Mouse (Mus musculus) intestine, embryonic 16.5 days (tissue): Measurements from ENCODE around the gene Hist1h2bf. TPM values are rescaled to one million over a fixed set of nuclear protein-coding genes. Genes with fewer than 3 reads are reported as not detected.
"Not testable (repeated sequence)": the region's sequence is repeated elsewhere in the genome, so short reads cannot be mapped to it uniquely, and the experiment has no call there.

Source experiments
- ATAC-seq: fragments of 200-750 bp; cut with Nextera tagmentation; 2 replicates; pipeline ENCODE4 v1.8.0; 2017; ENCODE audit warnings: moderate TSS enrichment, moderate library complexity
- H3K27ac ChIP-seq: fragments of 300-500 bp; sonication (generic); 2 replicates; pipeline ENCODE4 v1.5.1; 2014; ENCODE audit warnings: mild to moderate bottlenecking, low read length
- H3K27me3 ChIP-seq: fragments of 300-500 bp; sonication (generic); replicated peaks from 2 replicates; pipeline ENCODE4 v1.6.1; 2014; ENCODE audit warnings: low read length, control low read depth, mixed read lengths; ENCODE audit not compliant: control insufficient read depth, insufficient read depth
- H3K36me3 ChIP-seq: fragments of 300-500 bp; sonication (generic); 2 replicates; pipeline ENCODE4 v1.6.1; 2014; ENCODE audit warnings: low read length, control low read depth; ENCODE audit not compliant: control insufficient read depth, insufficient read depth
- H3K4me1 ChIP-seq: fragments of 300-500 bp; sonication (generic); 2 replicates; pipeline ENCODE4 v1.6.1; 2014; ENCODE audit warnings: low read length, control low read depth, mixed read lengths; ENCODE audit not compliant: control insufficient read depth, insufficient read depth
- H3K4me2 ChIP-seq: fragments of 300-500 bp; sonication (generic); 2 replicates; pipeline ENCODE4 v1.6.1; 2014; ENCODE audit warnings: low read depth, low read length, control low read depth
- H3K4me3 ChIP-seq: fragments of 300-500 bp; sonication (generic); 2 replicates; pipeline ENCODE4 v1.5.1; 2014; ENCODE audit warnings: mild to moderate bottlenecking, low read length
- H3K9ac ChIP-seq: fragments of 300-500 bp; sonication (generic); 2 replicates; pipeline ENCODE4 v1.6.1; 2014; ENCODE audit warnings: low read depth, low read length
- H3K9me3 ChIP-seq: fragments of 300-500 bp; sonication (generic); 2 replicates; pipeline ENCODE4 v1.6.1; 2016; ENCODE audit warnings: low read length, control low read depth; ENCODE audit not compliant: control insufficient read depth
- WGBS: fragments of 180-500 bp; shearing (Covaris S2); extraction: QIAGEN DNeasy Blood & Tissue Kit; methylation state at CpG from one replicate; pipeline ENCODE4 v1.1.7; 2014; 5-methylcytosine and 5-hydroxymethylcytosine counted together
- polyA plus RNA-seq: library from polyadenylated mRNA; unstranded; fragments of >200 nt; fragmentation: Nextera tagmentation; extraction: Ambion mirVana; gene quantifications from 2 replicates; pipeline ENCODE4 v1.2.1, GENCODE M21; 2015

Gene Hist1h2bf
- polyA plus RNA-seq, 1 experiment from 2014 or later, result 2.1 TPM

- no peaks in the 10 kb centered on the region for H3K27me3 ChIP-seq
- H3K9ac ChIP-seq, result peak overlapping the region; percentile 72
- peak overlapping the region; percentile 79 for H3K27ac ChIP-seq
- no peak for ATAC-seq
- H3K36me3 ChIP-seq, result no peaks in the 10 kb centered on the region
- H3K4me3 ChIP-seq, result peak overlapping the region; percentile 59
- peaks cover 18% of the 10 kb centered on the region for H3K4me1 ChIP-seq
- H3K9me3 ChIP-seq, result no peaks in the 10 kb centered on the region
- H3K4me2 ChIP-seq, result peak overlapping the region; percentile 89
- 12% methylated on average over 6 of the region's 6 CpGs for WGBS
Measured at GRCm38 (mm10) chr13:23582219-23583056, 8.4 kb upstream of the Hist1h2bf start.

GRCm38 (mm10) chr13:23581408-23582218 lies 7.6 kb upstream of the Hist1h2bf start, which contains the start of gene Hist1h4d:
TSS of gene Hist1h4d (plus strand) at chr13:23581598.
- peaks cover 21% of the 10 kb centered on the region for H3K4me1 ChIP-seq
- peak within 1 kb of the TSS; percentile 72 for H3K9ac ChIP-seq
- no peaks in the 10 kb centered on the region for H3K36me3 ChIP-seq
- H3K4me2 ChIP-seq, result peak within 1 kb of the TSS; percentile 89
- H3K4me3 ChIP-seq, result peak within 1 kb of the TSS; percentile 59
- H3K27me3 ChIP-seq, result no peaks in the 10 kb centered on the region
- H3K27ac ChIP-seq, result peak within 1 kb of the TSS; percentile 79
- under 1% methylated on average over 43 of the region's 43 CpGs for WGBS
- ATAC-seq, result peak; percentile 87
- H3K9me3 ChIP-seq, result no peaks in the 10 kb centered on the region

GRCm38 (mm10) chr13:23577835-23578234 lies 3.8 kb upstream of the Hist1h2bf start:
- no peak overlapping the region for H3K9ac ChIP-seq
- H3K4me2 ChIP-seq, result no peak overlapping the region
- no peak overlapping the region for H3K4me3 ChIP-seq
- H3K9me3 ChIP-seq, result no peaks in the 10 kb centered on the region
- 98% methylated on average over 1 of the region's 1 CpGs for WGBS
- no peaks in the 10 kb centered on the region for H3K36me3 ChIP-seq
- no peak for ATAC-seq
- no peak overlapping the region for H3K27ac ChIP-seq
- peaks cover 12% of the 10 kb centered on the region; the same call in 1 of the 2 replicates for H3K4me1 ChIP-seq
- no peaks in the 10 kb centered on the region for H3K27me3 ChIP-seq

- Histone ChIP-seq H3K36me3 (no peaks in the 10 kb centered on the region), H3K27me3 (no peaks in the 10 kb centered on the region), H3K9ac (peak overlapping the region; percentile 71), H3K4me2 (peak overlapping the region; percentile 70), H3K4me3 (peak overlapping the region; percentile 52), H3K4me1 (peaks cover 10% of the 10 kb centered on the region; the same call in 1 of the 2 replicates), H3K27ac (peak overlapping the region; percentile 81), H3K9me3 (no peaks in the 10 kb centered on the region)
- no peak for ATAC-seq
- WGBS, result 38% methylated on average over 6 of the region's 6 CpGs
Measured at GRCm38 (mm10) chr13:23576906-23577639, 3.1 kb upstream of the Hist1h2bf start.

- Histone ChIP-seq H3K4me1 (peaks cover 9% of the 10 kb centered on the region; the same call in 1 of the 2 replicates), H3K4me2 (peak overlapping the region; percentile 70), H3K27me3 (no peaks in the 10 kb centered on the region), H3K36me3 (no peaks in the 10 kb centered on the region), H3K9me3 (no peaks in the 10 kb centered on the region), H3K9ac (peak overlapping the region; percentile 71), H3K27ac (peak overlapping the region; percentile 81), H3K4me3 (peak overlapping the region; percentile 52)
- no peak for ATAC-seq
- WGBS, result 9% methylated on average over 7 of the region's 7 CpGs
Measured at GRCm38 (mm10) chr13:23576351-23576881, 2.4 kb upstream of the Hist1h2bf start.

GRCm38 (mm10) chr13:23575864-23576313 lies 1.9 kb upstream of the Hist1h2bf start:
- H3K4me1 ChIP-seq, H3K36me3 ChIP-seq, ATAC-seq, H3K9me3 ChIP-seq, H3K27me3 ChIP-seq: not testable (repeated sequence)
- WGBS, result 0% methylated on average over 9 of the region's 40 CpGs
- H3K4me3 ChIP-seq, result peak overlapping the region; percentile 52
- peak overlapping the region; percentile 70 for H3K4me2 ChIP-seq
- H3K27ac ChIP-seq, result peak overlapping the region; percentile 81
- peak overlapping the region; percentile 71 for H3K9ac ChIP-seq

GRCm38 (mm10) chr13:23575271-23575851 lies 1.4 kb upstream of the Hist1h2bf start, which contains the start of gene Hist1h3d:
TSS of gene Hist1h3d (plus strand) at chr13:23575763.
- H3K4me1 ChIP-seq, result peaks cover 8% of the 10 kb centered on the region; the same call in 1 of the 2 replicates
- peak; percentile 61 for ATAC-seq
- H3K36me3 ChIP-seq, result no peaks in the 10 kb centered on the region
- under 1% methylated on average over 18 of the region's 18 CpGs for WGBS
- H3K9me3 ChIP-seq, result no peaks in the 10 kb centered on the region
- peak within 1 kb of the TSS; percentile 52 for H3K4me3 ChIP-seq
- H3K27me3 ChIP-seq, result no peaks in the 10 kb centered on the region
- H3K27ac ChIP-seq, result peak within 1 kb of the TSS; percentile 81
- H3K4me2 ChIP-seq, result peak within 1 kb of the TSS; percentile 70
- H3K9ac ChIP-seq, result peak within 1 kb of the TSS; percentile 71

GRCm38 (mm10) chr13:23574546-23575170 lies 662 bp upstream of the Hist1h2bf start:
- 3% methylated on average over 7 of the region's 39 CpGs for WGBS
- Histone ChIP-seq H3K27ac (peak overlapping the region; percentile 93), H3K4me3 (peak overlapping the region; percentile 36), H3K9ac (peak overlapping the region; percentile 60), H3K4me2 (peak overlapping the region; percentile 46), H3K4me1 (peaks cover 12% of the 10 kb centered on the region; the same call in 1 of the 2 replicates)
- ATAC-seq, H3K27me3 ChIP-seq, H3K9me3 ChIP-seq, H3K36me3 ChIP-seq: not testable (repeated sequence)
